Mouse (Mus musculus): ENCODE measurements at regions not wholly inside any gene's neighbourhood (a gene's known extent, or its start where the extent isn't known, plus 50 kb on each side); places are given as distances from the start of the nearest gene placed in this dataset.

DNA sequence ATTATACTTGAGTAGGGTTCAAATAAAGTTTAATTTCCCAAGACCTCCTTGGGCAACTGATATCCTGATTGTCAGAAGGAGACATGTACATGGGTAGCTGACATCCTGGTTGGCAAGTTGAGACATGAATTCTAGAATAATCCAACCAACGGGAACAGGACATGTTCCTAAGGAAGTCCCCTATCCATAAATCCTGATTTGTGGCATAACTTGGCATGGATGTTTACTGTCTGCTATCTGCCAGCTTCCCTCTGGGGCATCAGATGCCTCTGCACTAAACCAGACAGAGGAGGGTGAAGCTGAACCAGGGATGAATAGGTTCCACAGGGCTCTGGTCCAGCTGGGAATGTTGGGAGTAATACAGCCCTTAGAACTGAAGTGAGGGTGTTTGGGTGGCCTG, 94.7 kb downstream of the Mtpn start:
- TF ChIP-seq POLR2A (IDR thresholded peaks at IDR 0.05; ENCODE audit: insufficient read depth, low read depth, low read length): no peak
- TF ChIP-seq CTCF (IDR thresholded peaks at IDR 0.05): no peak
- no peak for TF ChIP-seq EP300 (IDR thresholded peaks at IDR 0.05; ENCODE audit: insufficient read depth, low read depth, low read length)

Measured in heart, adult 2 months (tissue).